14 mouse cellular contexts compared by ENCODE assay signal in genomic region chr1:30789001-30789400, GRCm38 (mm10).
"Had no signal": no experiment of that assay in that cellular context is flagged by ENCODE, and none has a peak within 500 bp of the region (broad histone marks: within the 10 kb centered on the region; RNA-seq: fewer than 3 reads in every experiment).

No protein-coding gene starts in this region.

- H3K4me3 ChIP-seq: kidney, embryonic 15.5 days; left cerebral cortex, adult 2 months; liver, embryonic 13.5 days; lung, embryonic 15.5 days; megakaryocyte, embryonic 14.5 days had no signal

- H3K36me3 ChIP-seq: kidney, embryonic 15.5 days; liver, embryonic 13.5 days; lung, embryonic 15.5 days had no signal

- H3K9me3 ChIP-seq: kidney, embryonic 15.5 days; liver, embryonic 13.5 days; lung, embryonic 15.5 days had no signal

- DNase-seq: kidney, postnatal 25 days; liver; liver, embryonic 13.5 days; liver, postnatal 0 days; lung, postnatal 14 days; right cerebral cortex, postnatal 14 days; thymus, postnatal 36 days had no signal

- H3K27ac ChIP-seq: kidney, embryonic 15.5 days; left cerebral cortex, adult 2 months; liver, embryonic 13.5 days; lung, embryonic 15.5 days; macrophage had no signal

- H3K4me1 ChIP-seq: liver, embryonic 13.5 days; lung, embryonic 15.5 days; megakaryocyte, embryonic 14.5 days had no signal

- ATAC-seq: liver, postnatal 0 days; midbrain, embryonic 16.5 days had no signal

- H3K9ac ChIP-seq: kidney, embryonic 15.5 days; liver, embryonic 13.5 days; liver, postnatal 0 days; lung, embryonic 15.5 days had no signal

- H3K27me3 ChIP-seq: kidney, embryonic 15.5 days; liver, embryonic 13.5 days; lung, embryonic 15.5 days; megakaryocyte, embryonic 14.5 days had no signal

- H3K4me2 ChIP-seq: kidney, embryonic 15.5 days; liver, embryonic 13.5 days; lung, embryonic 15.5 days; midbrain, embryonic 11.5 days had no signal
